Mouse (Mus musculus) midbrain, postnatal 0 days (tissue): ENCODE results near the gene Gm20388. TPM values are rescaled to one million over a fixed set of nuclear protein-coding genes. Genes with fewer than 3 reads are reported as not detected.

Source experiments
- ATAC-seq: fragments of 200-750 bp; cut with Nextera tagmentation; 2 replicates; pipeline ENCODE4 v1.8.0; 2017; ENCODE audit warnings: moderate number of reproducible peaks, mild to moderate bottlenecking, moderate TSS enrichment, moderate library complexity; ENCODE audit not compliant: low FRiP score
- DNase-seq: peaks from one replicate; pipeline ENCODE4 v3.0.0-alpha.2; 2015; ENCODE audit warnings: low spot score
- H3K27ac ChIP-seq: fragments of 300-500 bp; sonication (generic); 2 replicates; pipeline ENCODE4 v1.5.1; 2014; ENCODE audit warnings: low read depth, mild to moderate bottlenecking, low read length, mixed read lengths
- H3K27me3 ChIP-seq: fragments of 300-500 bp; sonication (generic); 2 replicates; pipeline ENCODE4 v1.6.1; 2014; ENCODE audit warnings: low read length, control low read depth, mixed read lengths; ENCODE audit not compliant: insufficient read depth
- H3K36me3 ChIP-seq: fragments of 300-500 bp; sonication (generic); 2 replicates; pipeline ENCODE4 v1.6.1; 2014; ENCODE audit warnings: low read length, control low read depth, mixed read lengths; ENCODE audit not compliant: insufficient read depth
- H3K4me1 ChIP-seq: fragments of 300-500 bp; sonication (generic); 2 replicates; pipeline ENCODE4 v1.6.1; 2014; ENCODE audit warnings: mild to moderate bottlenecking, control low read depth, antibody characterized with exemption, low read length, mixed read lengths; ENCODE audit not compliant: insufficient read depth
- H3K4me2 ChIP-seq: fragments of 300-500 bp; sonication (generic); 2 replicates; pipeline ENCODE4 v1.6.1; 2014; ENCODE audit warnings: low read depth, mild to moderate bottlenecking, low read length, mixed read lengths; ENCODE audit not compliant: poor library complexity, severe bottlenecking
- H3K4me3 ChIP-seq: fragments of 300-500 bp; sonication (generic); 2 replicates; pipeline ENCODE4 v1.5.1; 2014; ENCODE audit warnings: low read depth, mild to moderate bottlenecking, low read length, moderate library complexity
- H3K9ac ChIP-seq: fragments of 300-500 bp; sonication (generic); replicated peaks from 2 replicates; pipeline ENCODE4 v1.6.1; 2014; ENCODE audit warnings: mild to moderate bottlenecking, low read length, moderate library complexity, mixed read lengths; ENCODE audit not compliant: poor library complexity, severe bottlenecking
- H3K9me3 ChIP-seq: fragments of 300-500 bp; sonication (generic); 2 replicates; pipeline ENCODE4 v1.6.1; 2016; ENCODE audit warnings: low read length, control low read depth
- CTCF ChIP-seq: IDR thresholded peaks from 2 replicates; pipeline ENCODE4 v1.5.1; 2016; ENCODE audit warnings: antibody characterized with exemption, mild to moderate bottlenecking
- WGBS: fragments of 180-500 bp; shearing (Covaris S2); extraction: QIAGEN DNeasy Blood & Tissue Kit; methylation state at CpG from one replicate; pipeline ENCODE4 v1.1.7; 2014; 5-methylcytosine and 5-hydroxymethylcytosine counted together
- polyA plus RNA-seq: library from polyadenylated mRNA; unstranded; fragments of >200 nt; fragmentation: Nextera tagmentation; extraction: Ambion mirVana; gene quantifications from 2 replicates; pipeline ENCODE4 v1.2.1, GENCODE M21; 2015
- total RNA-seq: library from RNA; depleted of rRNA; stranded (reverse); fragments of >200 nt; gene quantifications from 2 replicates; pipeline ENCODE4 v1.2.3, GENCODE M21; 2014

The Gm20388 gene
- total and polyA plus RNA-seq, 2 experiments from 2014 or later = 74.2 TPM; not detected in 1

- DNase-seq (no peak), ATAC-seq (no peak)
- 0 out of 2 replicates have a peak, but pooled peaks cover 4% of the 10 kb centered on the region for H3K4me1 ChIP-seq
- no peak overlapping the region for H3K9ac ChIP-seq
- TF ChIP-seq CTCF = no peak
- H3K4me3 ChIP-seq = no peak overlapping the region
- H3K36me3 ChIP-seq = no peaks in the 10 kb centered on the region
- 83% methylated on average over 8 of the region's 8 CpGs for WGBS
- no peaks in the 10 kb centered on the region for H3K27me3 ChIP-seq
- H3K27ac ChIP-seq = no peak overlapping the region
- no peak overlapping the region for H3K4me2 ChIP-seq
- H3K9me3 ChIP-seq = no peaks in the 10 kb centered on the region
These were observed 2148.3 kb downstream of the Gm20388 start for GRCm38 (mm10) chr8:122058951-122059350.

- no peak overlapping the region for H3K4me2 ChIP-seq
- TF ChIP-seq CTCF = no peak
- H3K9ac ChIP-seq = no peak overlapping the region
- no peak overlapping the region for H3K27ac ChIP-seq
- H3K4me1 ChIP-seq = no peaks in the 10 kb centered on the region
- H3K36me3 ChIP-seq = no peaks in the 10 kb centered on the region
- 85% methylated on average over 12 of the region's 12 CpGs for WGBS
- H3K9me3 ChIP-seq = no peaks in the 10 kb centered on the region
- DNase-seq (no peak), ATAC-seq (no peak)
- H3K27me3 ChIP-seq = no peaks in the 10 kb centered on the region
- H3K4me3 ChIP-seq = no peak overlapping the region
These were observed 2152.0 kb downstream of the Gm20388 start for GRCm38 (mm10) chr8:122062508-122063223.

- H3K27me3 ChIP-seq = no peaks in the 10 kb centered on the region
- H3K4me2 ChIP-seq = no peak overlapping the region
- H3K36me3 ChIP-seq = no peaks in the 10 kb centered on the region
- 84% methylated on average over 7 of the region's 7 CpGs for WGBS
- DNase-seq (no peak), ATAC-seq (no peak)
- no peak for TF ChIP-seq CTCF
- no peak overlapping the region for H3K9ac ChIP-seq
- no peaks in the 10 kb centered on the region for H3K4me1 ChIP-seq
- H3K9me3 ChIP-seq = no peaks in the 10 kb centered on the region
- no peak overlapping the region for H3K4me3 ChIP-seq
- no peak overlapping the region for H3K27ac ChIP-seq
These were observed 2153.7 kb downstream of the Gm20388 start for GRCm38 (mm10) chr8:122064353-122064752.

GRCm38 (mm10) chr8:122067783-122068505, 2157.3 kb downstream of the Gm20388 start:
- no peaks in the 10 kb centered on the region for H3K27me3 ChIP-seq
- H3K9me3 ChIP-seq = no peaks in the 10 kb centered on the region
- no peak overlapping the region for H3K9ac ChIP-seq
- ATAC-seq (no peak), DNase-seq (no peak)
- no peak overlapping the region for H3K4me2 ChIP-seq
- no peaks in the 10 kb centered on the region for H3K4me1 ChIP-seq
- no peaks in the 10 kb centered on the region for H3K36me3 ChIP-seq
- no peak for TF ChIP-seq CTCF
- H3K27ac ChIP-seq = no peak overlapping the region
- 81% methylated on average over 15 of the region's 15 CpGs for WGBS
- no peak overlapping the region for H3K4me3 ChIP-seq

- DNase-seq (no peak), ATAC-seq (no peak)
- Histone ChIP-seq H3K27ac (no peak overlapping the region), H3K4me1 (no peaks in the 10 kb centered on the region), H3K4me3 (no peak overlapping the region), H3K9ac (no peak overlapping the region), H3K27me3 (no peaks in the 10 kb centered on the region), H3K4me2 (no peak overlapping the region), H3K36me3 (no peaks in the 10 kb centered on the region), H3K9me3 (no peaks in the 10 kb centered on the region)
- 83% methylated on average over 13 of the region's 13 CpGs for WGBS
- TF ChIP-seq CTCF = no peak
These were observed 2158.0 kb downstream of the Gm20388 start for GRCm38 (mm10) chr8:122068609-122069008.

GRCm38 (mm10) chr8:122069281-122069680, 2158.6 kb downstream of the Gm20388 start:
- 92% methylated on average over 11 of the region's 11 CpGs for WGBS
- ATAC-seq (no peak), DNase-seq (no peak)
- H3K9ac ChIP-seq = no peak overlapping the region
- no peak overlapping the region for H3K27ac ChIP-seq
- H3K9me3 ChIP-seq = no peaks in the 10 kb centered on the region
- no peak overlapping the region for H3K4me2 ChIP-seq
- no peak overlapping the region for H3K4me3 ChIP-seq
- no peaks in the 10 kb centered on the region for H3K27me3 ChIP-seq
- no peaks in the 10 kb centered on the region for H3K4me1 ChIP-seq
- H3K36me3 ChIP-seq = no peaks in the 10 kb centered on the region
- no peak for TF ChIP-seq CTCF
